In the genomic region with DNA sequence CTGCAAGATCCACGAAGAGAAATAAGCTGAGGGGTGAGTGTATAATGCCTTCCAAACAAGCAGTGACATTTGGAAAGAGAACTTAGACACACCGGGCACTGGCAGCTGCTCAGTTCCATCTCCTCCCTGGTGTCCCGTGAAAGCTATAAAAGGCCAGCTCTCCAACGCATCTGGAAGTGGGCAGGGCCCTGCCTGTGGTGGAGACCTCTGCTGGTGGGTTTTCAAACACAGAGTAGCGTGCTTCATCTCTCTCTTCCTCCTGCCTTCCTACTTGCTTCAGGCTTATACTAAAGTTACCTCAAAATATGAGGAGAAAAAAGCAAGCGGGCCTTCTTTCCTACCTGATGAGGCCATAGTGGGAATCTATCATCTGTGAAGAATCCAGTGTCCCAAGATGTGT, we compare ENCODE assay signal across 8 mouse cellular contexts.
DNase-seq lines count a peak whose midpoint lies in the region; ATAC-seq and TF ChIP-seq lines count a peak whose summit lies in the region.

No protein-coding gene starts in this region.

- no peak overlapping the region for H3K4me2 ChIP-seq in liver, postnatal 0 days (ENCODE audit: low read depth, low read length)

- H3K9ac ChIP-seq in liver, postnatal 0 days (replicated peaks): no peak overlapping the region

- no peaks in the 10 kb centered on the region for H3K4me1 ChIP-seq in thymus, adult 2 months (replicated peaks; ENCODE audit: control insufficient read depth, insufficient read depth, low read length)
- H3K4me1 ChIP-seq in heart, embryonic 10.5 days: peaks cover 45% of the 10 kb centered on the region
- H3K4me1 ChIP-seq in liver, postnatal 0 days (ENCODE audit: insufficient read depth): no peaks in the 10 kb centered on the region

- no peak overlapping the region for H3K27ac ChIP-seq in thymus, adult 2 months (ENCODE audit: control insufficient read depth, insufficient read depth, low read length)
- H3K27ac ChIP-seq in heart, embryonic 10.5 days: peak overlapping the region; percentile 2; the same call in 1 of the 2 replicates
- H3K27ac ChIP-seq in liver, postnatal 0 days (ENCODE audit: low read depth): no peak overlapping the region

- WGBS in thymus, adult 2 months: 30% methylated on average over 6 of the region's 6 CpGs
- 37% methylated on average over 6 of the region's 6 CpGs for WGBS in heart, embryonic 10.5 days
- 32% methylated on average over 6 of the region's 6 CpGs for WGBS in liver, postnatal 0 days (ENCODE audit: insufficient replicate concordance)

- no peak for TF ChIP-seq EP300 in liver, postnatal 0 days (IDR thresholded peaks at IDR 0.05; ENCODE audit: low read depth)

- no peak for TF ChIP-seq POLR2A in thymus, adult 2 months (IDR thresholded peaks at IDR 0.05; ENCODE audit: control insufficient read depth, extremely low read depth, insufficient read depth, low read length, poor library complexity)

- TF ChIP-seq CTCF in thymus, adult 2 months (IDR thresholded peaks at IDR 0.05; ENCODE audit: borderline replicate concordance, control insufficient read depth, extremely low read depth, insufficient read depth, low read length, poor library complexity): 0 out of 2 replicates have a peak, but pooled peaks have one; percentile 22
- TF ChIP-seq CTCF in liver, postnatal 0 days (IDR thresholded peaks at IDR 0.05; ENCODE audit: low read depth): peak; percentile 59

- H3K27me3 ChIP-seq in thymus, adult 2 months (ENCODE audit: control insufficient read depth, insufficient read depth, low read length): no peaks in the 10 kb centered on the region
- no peaks in the 10 kb centered on the region for H3K27me3 ChIP-seq in heart, embryonic 10.5 days (ENCODE audit: insufficient read depth, poor library complexity, severe bottlenecking)
- no peaks in the 10 kb centered on the region for H3K27me3 ChIP-seq in liver, postnatal 0 days (ENCODE audit: insufficient read depth, low read length)

- 0 out of 2 replicates have a peak, but pooled peaks have one; percentile 41 for ATAC-seq in liver, postnatal 0 days

- H3K36me3 ChIP-seq in thymus, adult 2 months (ENCODE audit: control insufficient read depth, insufficient read depth, low read length): no peaks in the 10 kb centered on the region
- H3K36me3 ChIP-seq in heart, embryonic 10.5 days: no peaks in the 10 kb centered on the region
- no peaks in the 10 kb centered on the region for H3K36me3 ChIP-seq in liver, postnatal 0 days (replicated peaks; ENCODE audit: insufficient read depth, low read length)

- peak; percentile 40 for DNase-seq in adrenal gland, adult 2 months
- DNase-seq in adrenal gland, postnatal 4 days (ENCODE audit: low spot score in 2 of 2): no peak
- DNase-seq in thymus, adult 2 months: no peak
- no peak for DNase-seq in thymus, postnatal 36 days
- no peak for DNase-seq in heart, embryonic 10.5 days (ENCODE audit: low spot score)
- DNase-seq in liver, postnatal 0 days: no peak
- no peak for DNase-seq in neural tube, embryonic 10.5 days (ENCODE audit: extremely low spot score, low spot score)
- DNase-seq in right cerebral cortex, postnatal 25 days: no peak

- H3K4me3 ChIP-seq in thymus, adult 2 months (ENCODE audit: control insufficient read depth, insufficient read depth, low read length): no peak overlapping the region
- no peak overlapping the region for H3K4me3 ChIP-seq in heart, embryonic 10.5 days
- H3K4me3 ChIP-seq in liver, postnatal 0 days (ENCODE audit: low read depth, low read length): no peak overlapping the region

- H3K9me3 ChIP-seq in heart, embryonic 10.5 days: no peaks in the 10 kb centered on the region
- H3K9me3 ChIP-seq in liver, postnatal 0 days (ENCODE audit: low read length): no peaks in the 10 kb centered on the region
